Mouse (Mus musculus): Measurements from ENCODE around the gene Ppm1h. TPM values are rescaled to one million over a fixed set of nuclear protein-coding genes. Genes with fewer than 3 reads are reported as not detected.

Ppm1h gene
- polyA plus RNA-seq, 1 experiment from 2014 or later = 4.5 TPM

DNA sequence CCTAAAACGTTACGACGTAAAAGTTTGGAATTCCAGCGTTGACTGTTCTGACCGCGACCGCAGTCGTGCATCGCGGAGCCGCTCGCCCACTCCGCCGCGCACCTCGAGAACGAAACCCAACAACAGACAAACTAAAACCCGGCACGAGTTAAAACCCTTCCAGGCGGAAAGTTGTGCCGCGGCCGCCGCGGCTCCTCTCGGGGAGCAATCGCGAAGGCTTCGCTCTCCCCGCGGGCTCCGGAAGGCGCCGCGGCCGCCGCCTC, 306.6 kb downstream of the Ppm1h start:
- Histone ChIP-seq H3K4me1 (peaks cover 19% of the 10 kb centered on the region), H3K27ac (replicated peaks) (peak overlapping the region; percentile 100), H3K4me3 (replicated peaks) (peak overlapping the region; percentile 91), H3K36me3 (peaks cover 14% of the 10 kb centered on the region), H3K9me3 (replicated peaks) (no peaks in the 10 kb centered on the region), H3K27me3 (no peaks in the 10 kb centered on the region), H3K4me2 (replicated peaks) (peak overlapping the region; percentile 56; the same call in 1 of the 2 replicates), H3K9ac (peak overlapping the region; percentile 100)
- ATAC-seq (ENCODE audit: insufficient number of reproducible peaks, low FRiP score, low TSS enrichment, low read depth) = no peak
- WGBS = under 1% methylated on average over 36 of the region's 37 CpGs

DNA sequence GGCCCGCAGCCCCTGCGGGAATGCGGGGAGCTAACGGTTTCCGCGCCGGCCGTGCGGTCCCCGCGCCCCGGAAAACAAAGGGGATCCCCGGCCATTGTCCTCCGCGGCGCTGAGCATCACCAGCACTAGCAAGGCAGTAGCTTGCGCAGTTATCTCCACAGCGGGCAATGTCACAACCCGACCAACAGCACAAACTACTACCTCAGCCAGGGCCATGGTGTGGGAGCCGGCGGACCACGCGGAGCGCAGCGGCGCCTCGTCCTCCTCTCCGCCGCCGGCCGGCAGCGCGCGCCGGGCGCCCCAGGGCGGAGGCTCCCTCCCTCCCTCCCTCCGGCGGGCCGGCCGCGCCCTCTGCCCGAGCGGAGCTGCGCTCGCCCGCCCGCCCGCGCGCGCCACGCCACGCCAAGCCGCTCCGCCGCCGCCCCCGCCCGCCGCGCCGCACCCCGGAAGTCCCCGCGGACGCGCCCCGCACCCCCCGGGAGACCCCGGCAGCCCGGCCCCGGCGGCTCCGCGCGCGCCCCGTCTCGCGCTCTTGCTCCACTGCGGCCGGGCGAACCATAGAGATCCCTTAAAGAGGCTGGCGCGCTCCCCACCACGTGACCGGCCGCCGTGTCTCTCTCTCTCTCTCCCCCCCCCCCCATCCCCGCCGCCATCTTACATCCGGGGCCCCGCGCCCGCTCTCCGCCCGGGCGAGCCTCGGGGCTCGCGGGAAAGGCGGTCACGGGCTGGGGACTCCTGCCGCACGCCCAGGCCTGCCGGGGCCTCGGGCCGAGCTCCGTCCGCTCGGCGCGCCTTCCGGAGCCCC, 307.2 kb downstream of the Ppm1h start:
- peak; percentile 88 for ATAC-seq (ENCODE audit: insufficient number of reproducible peaks, low FRiP score, low TSS enrichment, low read depth)
- Histone ChIP-seq H3K9ac (peak overlapping the region; percentile 100), H3K4me3 (replicated peaks) (peak overlapping the region; percentile 91), H3K9me3 (replicated peaks) (no peaks in the 10 kb centered on the region), H3K27me3 (no peaks in the 10 kb centered on the region), H3K36me3 (peaks cover 12% of the 10 kb centered on the region), H3K27ac (replicated peaks) (peak overlapping the region; percentile 100), H3K4me2 (replicated peaks) (peak overlapping the region; percentile 56), H3K4me1 (peaks cover 21% of the 10 kb centered on the region)
- under 1% methylated on average over 91 of the region's 115 CpGs for WGBS

DNA sequence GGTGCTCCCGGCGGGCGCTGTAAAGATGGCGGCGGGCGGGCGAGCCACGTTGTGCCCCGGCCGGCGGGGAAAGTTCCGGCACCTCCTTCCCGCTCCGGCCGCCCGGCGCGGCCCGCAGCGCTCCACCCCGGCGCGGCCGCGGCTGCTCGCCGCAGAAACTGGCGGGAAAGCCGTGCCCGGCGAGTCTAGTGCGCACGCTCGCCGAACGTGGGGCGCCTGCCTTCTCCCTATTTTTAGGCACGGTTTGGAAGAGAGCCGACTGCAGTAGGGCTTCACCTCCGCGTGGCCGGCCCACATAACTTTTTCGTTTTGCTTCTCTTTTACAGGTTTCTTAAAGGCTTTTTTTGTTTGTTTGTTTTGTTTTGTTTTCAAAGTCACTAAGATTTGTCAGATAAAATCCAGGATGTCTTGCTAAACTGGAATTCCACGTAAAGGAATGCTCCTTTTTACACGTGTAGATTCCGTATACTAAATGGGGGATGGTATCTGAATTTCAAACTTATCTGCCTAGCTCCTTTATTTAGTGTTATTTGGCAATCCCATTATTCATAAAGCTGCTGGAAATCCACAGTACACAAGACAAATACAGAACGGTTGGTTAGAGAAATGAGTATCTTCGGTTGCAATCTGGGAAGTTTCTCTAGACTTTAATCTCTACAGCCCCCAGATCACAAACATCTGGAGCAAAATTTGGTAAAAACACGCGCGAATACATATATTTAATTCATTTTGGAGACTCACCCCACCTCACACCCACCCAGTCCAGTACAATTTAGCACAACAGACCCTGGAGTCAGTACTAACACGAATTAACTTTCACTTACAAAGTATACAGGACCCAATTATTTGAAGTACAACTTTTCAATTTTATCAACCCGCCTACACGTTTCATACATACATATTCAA, 308.0 kb downstream of the Ppm1h start:
- Histone ChIP-seq H3K4me2 (replicated peaks) (peak overlapping the region; percentile 56), H3K9ac (peak overlapping the region; percentile 100), H3K9me3 (replicated peaks) (no peaks in the 10 kb centered on the region), H3K27me3 (no peaks in the 10 kb centered on the region), H3K36me3 (peaks cover 10% of the 10 kb centered on the region; the same call in 1 of the 2 replicates), H3K27ac (replicated peaks) (peak overlapping the region; percentile 100), H3K4me3 (replicated peaks) (peak overlapping the region; percentile 91), H3K4me1 (peaks cover 30% of the 10 kb centered on the region)
- peak; percentile 81 for ATAC-seq (ENCODE audit: insufficient number of reproducible peaks, low FRiP score, low TSS enrichment, low read depth)
- WGBS = 5% methylated on average over 54 of the region's 54 CpGs

DNA sequence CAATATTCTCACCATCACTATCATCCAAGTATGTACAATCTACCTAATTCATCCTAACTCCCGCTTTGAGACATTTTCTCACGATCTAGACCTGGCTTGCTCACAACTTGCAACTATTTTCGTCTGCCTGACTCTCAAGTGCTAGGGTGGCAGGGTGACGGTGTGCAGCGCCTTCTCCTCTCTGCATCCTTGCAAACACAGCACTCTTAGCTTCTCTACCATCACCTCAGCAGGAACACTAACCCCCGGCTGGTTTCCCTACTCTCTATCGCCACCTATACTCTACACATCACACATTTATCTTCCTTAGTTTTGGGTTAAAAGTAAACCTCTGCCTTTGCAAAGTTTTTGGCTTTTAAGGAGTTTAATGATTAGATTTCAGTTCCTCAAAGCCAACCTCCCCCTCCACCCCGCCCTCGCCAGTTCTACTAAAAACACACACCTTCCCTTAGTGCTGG, 309.1 kb downstream of the Ppm1h start:
- WGBS = 17% methylated on average over 9 of the region's 9 CpGs
- Histone ChIP-seq H3K4me2 (replicated peaks) (no peak overlapping the region), H3K4me3 (replicated peaks) (no peak overlapping the region), H3K4me1 (peaks cover 32% of the 10 kb centered on the region), H3K36me3 (peaks cover 10% of the 10 kb centered on the region; the same call in 1 of the 2 replicates), H3K27me3 (no peaks in the 10 kb centered on the region), H3K9me3 (replicated peaks) (no peaks in the 10 kb centered on the region), H3K9ac (no peak overlapping the region), H3K27ac (replicated peaks) (peak overlapping the region; percentile 100; the same call in 1 of the 2 replicates)
- no peak for ATAC-seq (ENCODE audit: insufficient number of reproducible peaks, low FRiP score, low TSS enrichment, low read depth)

DNA sequence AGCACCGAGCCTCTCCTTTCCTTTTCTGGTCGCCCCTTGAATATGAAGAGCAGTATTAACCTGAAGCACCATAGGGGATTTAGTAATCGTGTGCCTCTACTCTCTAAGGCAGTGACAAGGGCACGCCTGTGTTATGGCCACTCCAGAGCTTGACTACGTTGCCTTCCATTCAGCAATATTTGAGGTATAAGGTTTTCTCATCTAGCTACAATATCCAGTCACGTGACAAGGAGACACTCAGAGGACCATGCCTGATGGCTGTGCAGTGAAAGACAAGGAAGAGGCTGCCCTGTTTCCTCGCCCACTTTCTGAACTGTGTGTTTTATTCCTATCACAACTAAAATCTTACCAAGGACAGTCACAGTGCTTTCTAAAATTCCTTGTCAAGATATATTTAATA, 309.8 kb downstream of the Ppm1h start:
- peaks cover 13% of the 10 kb centered on the region; the same call in 1 of the 2 replicates for H3K36me3 ChIP-seq
- H3K4me2 ChIP-seq (replicated peaks) = no peak overlapping the region
- H3K9me3 ChIP-seq (replicated peaks) = no peaks in the 10 kb centered on the region
- no peak for ATAC-seq (ENCODE audit: insufficient number of reproducible peaks, low FRiP score, low TSS enrichment, low read depth)
- H3K4me1 ChIP-seq = peaks cover 26% of the 10 kb centered on the region
- H3K4me3 ChIP-seq (replicated peaks) = no peak overlapping the region
- 0 out of 2 replicates have a peak overlapping the region, but pooled peaks have one; percentile 100 for H3K27ac ChIP-seq (replicated peaks)
- H3K27me3 ChIP-seq = no peaks in the 10 kb centered on the region
- H3K9ac ChIP-seq = no peak overlapping the region
- 77% methylated on average over 7 of the region's 7 CpGs for WGBS

DNA sequence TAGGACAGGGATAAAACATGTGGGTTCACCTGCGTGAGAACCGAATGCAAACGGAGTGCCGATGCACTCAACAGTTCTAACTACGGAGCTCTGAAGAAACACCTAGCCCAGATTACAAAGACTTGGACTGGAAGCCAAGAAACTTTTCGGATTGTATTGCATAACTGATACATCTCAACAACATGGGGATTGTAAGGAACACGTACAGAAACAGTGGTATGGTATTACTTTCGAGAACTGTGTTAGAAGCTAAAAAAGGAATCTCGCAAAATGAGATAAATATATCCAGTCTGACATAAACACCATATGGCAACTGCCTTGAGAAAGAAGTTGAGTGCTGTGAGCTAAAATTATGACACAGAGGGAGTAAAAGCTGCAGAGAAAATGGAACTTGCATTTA, 311.4 kb downstream of the Ppm1h start:
- WGBS = 76% methylated on average over 9 of the region's 9 CpGs
- no peaks in the 10 kb centered on the region for H3K9me3 ChIP-seq (replicated peaks)
- no peak for ATAC-seq (ENCODE audit: insufficient number of reproducible peaks, low FRiP score, low TSS enrichment, low read depth)

DNA sequence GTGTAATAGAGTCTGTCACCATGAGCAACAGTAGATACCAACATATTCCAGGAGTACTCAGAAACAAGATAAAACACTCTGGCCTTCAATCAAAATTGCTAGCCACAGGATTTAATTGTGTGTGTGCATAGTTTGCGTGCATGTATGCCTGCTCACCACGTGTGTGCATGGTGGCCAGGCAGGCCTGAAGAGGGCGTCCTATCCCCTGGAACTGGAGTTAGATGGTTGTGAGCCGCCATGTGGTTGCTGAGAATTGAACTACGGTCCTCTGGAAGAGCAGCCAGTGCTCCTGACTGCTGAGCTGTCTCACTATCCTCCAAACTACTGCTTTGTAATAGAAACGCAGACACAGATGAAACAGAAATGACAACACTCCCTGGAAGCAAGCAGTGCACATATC, 312.0 kb downstream of the Ppm1h start:
- Histone ChIP-seq H3K27ac (replicated peaks) (peak overlapping the region; percentile 68), H3K9me3 (replicated peaks) (no peaks in the 10 kb centered on the region), H3K4me1 (peaks cover 26% of the 10 kb centered on the region), H3K9ac (no peak overlapping the region), H3K4me3 (replicated peaks) (no peak overlapping the region), H3K27me3 (no peaks in the 10 kb centered on the region), H3K4me2 (replicated peaks) (no peak overlapping the region), H3K36me3 (peaks cover 27% of the 10 kb centered on the region)
- 87% methylated on average over 6 of the region's 6 CpGs for WGBS
- no peak for ATAC-seq (ENCODE audit: insufficient number of reproducible peaks, low FRiP score, low TSS enrichment, low read depth)

More for the DNA sequence above, 311.4 kb downstream of the Ppm1h start:
- no peak overlapping the region for H3K9ac ChIP-seq
- H3K27ac ChIP-seq (replicated peaks) = no peak overlapping the region
- H3K36me3 ChIP-seq = peaks cover 22% of the 10 kb centered on the region; the same call in 1 of the 2 replicates
- H3K4me3 ChIP-seq (replicated peaks) = no peak overlapping the region
- H3K4me1 ChIP-seq = peaks cover 26% of the 10 kb centered on the region
- no peak overlapping the region for H3K4me2 ChIP-seq (replicated peaks)
- no peaks in the 10 kb centered on the region for H3K27me3 ChIP-seq

DNA sequence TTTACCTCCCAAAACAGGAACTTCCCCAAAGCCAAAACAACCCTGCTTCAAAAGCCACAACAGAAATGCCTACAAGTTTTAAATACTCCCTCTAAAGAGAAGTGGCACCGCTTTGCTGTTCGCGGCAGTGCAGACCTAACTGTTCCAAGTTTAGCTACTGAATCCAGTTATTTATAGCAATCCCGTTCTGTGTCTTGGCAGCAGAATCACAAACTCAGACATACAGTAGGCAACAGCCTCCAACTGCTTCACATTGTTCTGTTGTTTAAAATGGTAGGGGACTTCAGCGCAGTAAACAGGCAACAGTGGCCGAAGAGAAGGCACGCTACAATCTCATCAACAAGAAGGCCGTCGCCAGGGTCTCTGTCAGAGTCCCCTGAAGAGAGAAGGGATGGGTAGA, 312.5 kb downstream of the Ppm1h start:
- peaks cover 31% of the 10 kb centered on the region for H3K36me3 ChIP-seq
- H3K4me1 ChIP-seq = peaks cover 26% of the 10 kb centered on the region
- no peak overlapping the region for H3K9ac ChIP-seq
- no peak overlapping the region for H3K4me2 ChIP-seq (replicated peaks)
- 72% methylated on average over 9 of the region's 9 CpGs for WGBS
- no peaks in the 10 kb centered on the region for H3K27me3 ChIP-seq
- peak overlapping the region; percentile 68 for H3K27ac ChIP-seq (replicated peaks)
- ATAC-seq (ENCODE audit: insufficient number of reproducible peaks, low FRiP score, low TSS enrichment, low read depth) = peak; percentile 53; the same call in 1 of the 2 replicates
- H3K9me3 ChIP-seq (replicated peaks) = no peaks in the 10 kb centered on the region
- H3K4me3 ChIP-seq (replicated peaks) = no peak overlapping the region

DNA sequence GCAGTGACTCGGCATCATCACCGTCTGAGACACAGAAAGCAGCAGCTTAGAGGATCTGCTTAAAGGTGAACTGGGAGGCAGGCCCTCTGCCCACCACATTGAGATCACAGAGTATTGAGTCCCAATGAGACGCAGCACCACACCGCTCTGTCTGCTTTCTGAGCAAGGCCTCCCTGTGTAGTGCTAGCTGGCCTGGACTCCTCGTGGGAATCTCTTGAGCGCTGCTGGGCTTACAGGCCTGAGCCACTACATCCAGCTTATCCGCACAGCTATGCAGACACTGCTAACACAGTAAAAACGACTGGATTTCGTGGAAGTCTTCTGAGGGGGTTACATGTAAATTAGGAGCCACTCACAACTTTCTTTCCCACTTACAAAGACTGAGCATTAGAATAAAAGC, 313.1 kb downstream of the Ppm1h start:
- peaks cover 26% of the 10 kb centered on the region for H3K4me1 ChIP-seq
- WGBS = 85% methylated on average over 9 of the region's 9 CpGs
- no peak for ATAC-seq (ENCODE audit: insufficient number of reproducible peaks, low FRiP score, low TSS enrichment, low read depth)

DNA sequence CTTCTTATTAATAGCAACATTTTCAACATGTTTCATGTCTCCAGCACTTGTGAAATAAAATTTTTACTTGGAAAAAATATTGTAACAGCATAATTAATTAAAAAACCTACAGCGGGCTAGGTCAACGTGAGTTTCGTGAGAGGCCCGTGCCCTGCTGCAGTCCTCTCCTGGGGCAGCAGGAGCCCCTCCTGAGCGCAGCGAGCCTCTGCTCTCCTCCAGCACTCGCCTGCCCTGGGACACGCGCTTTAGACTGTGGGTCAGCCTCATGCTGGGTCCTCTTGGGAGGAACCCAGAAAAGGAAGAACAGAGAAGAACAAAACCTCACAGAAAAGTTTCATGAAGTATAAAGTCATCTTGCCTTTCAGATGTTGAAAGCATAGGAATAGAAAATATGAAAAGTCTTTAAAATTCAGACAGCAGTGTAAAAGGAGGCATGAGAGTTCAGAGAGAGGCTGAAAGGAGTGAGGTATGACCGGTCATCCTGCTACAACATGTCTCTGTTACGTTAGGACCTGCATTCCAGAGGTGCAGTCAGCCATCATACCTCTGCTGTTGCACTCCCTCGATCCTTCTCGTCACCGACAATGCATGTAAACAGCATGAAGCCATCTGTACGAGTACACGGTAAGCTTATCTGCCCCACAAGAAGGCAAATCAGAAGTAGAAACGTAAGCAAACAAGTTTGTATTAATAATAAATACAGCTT, 316.0 kb downstream of the Ppm1h start:
- Histone ChIP-seq H3K4me3 (replicated peaks) (no peak overlapping the region), H3K27me3 (no peaks in the 10 kb centered on the region), H3K9ac (no peak overlapping the region), H3K36me3 (peaks cover 62% of the 10 kb centered on the region), H3K4me2 (replicated peaks) (no peak overlapping the region), H3K9me3 (replicated peaks) (no peaks in the 10 kb centered on the region), H3K4me1 (peaks cover 13% of the 10 kb centered on the region), H3K27ac (replicated peaks) (no peak overlapping the region)
- no peak for ATAC-seq (ENCODE audit: insufficient number of reproducible peaks, low FRiP score, low TSS enrichment, low read depth)
- 63% methylated on average over 17 of the region's 17 CpGs for WGBS

More for the DNA sequence above, 313.1 kb downstream of the Ppm1h start:
- Histone ChIP-seq H3K27ac (replicated peaks) (peak overlapping the region; percentile 68), H3K4me2 (replicated peaks) (no peak overlapping the region), H3K9me3 (replicated peaks) (no peaks in the 10 kb centered on the region), H3K4me3 (replicated peaks) (no peak overlapping the region), H3K9ac (no peak overlapping the region), H3K27me3 (no peaks in the 10 kb centered on the region), H3K36me3 (peaks cover 36% of the 10 kb centered on the region)
